Mouse (Mus musculus): ENCODE results near the gene Emid1. TPM values are rescaled to one million over a fixed set of nuclear protein-coding genes. Genes with fewer than 3 reads are reported as not detected.

Emid1 gene
- total and polyA plus RNA-seq, 3 experiments = not detected

GRCm38 (mm10) chr11:5135914-5136313 lies 16.1 kb downstream of the Emid1 start:
- no peak overlapping the region for H3K9ac ChIP-seq (ENCODE audit: insufficient read depth, low read depth)
- H3K36me3 ChIP-seq (replicated peaks in 1 of 2; ENCODE audit: control insufficient read depth in 1 of 2, insufficient read depth in 1 of 2, low read length in 1 of 2) = no peaks in the 10 kb centered on the region
- H3K4me3 ChIP-seq (replicated peaks in 1 of 3; ENCODE audit: low read depth in 2 of 3, low read length in 2 of 3, poor library complexity in 1 of 3) = no peak overlapping the region
- no peaks in the 10 kb centered on the region for H3K4me1 ChIP-seq (ENCODE audit: control insufficient read depth in 1 of 2, insufficient read depth in 2 of 2)
- TF ChIP-seq USF1 (IDR thresholded peaks at IDR 0.05; ENCODE audit: low read depth, low read length) (no peak), CHD2 (IDR thresholded peaks at IDR 0.05; ENCODE audit: low read length) (no peak), MEF2A (IDR thresholded peaks at IDR 0.05; ENCODE audit: borderline replicate concordance, low read depth, low read length) (no peak), RCOR1 (conservative IDR thresholded peaks at IDR 0.05; ENCODE audit: low read depth, low read length) (no peak), JUND (conservative IDR thresholded peaks at IDR 0.05; ENCODE audit: low read depth, low read length) (no peak), KAT2A (IDR thresholded peaks at IDR 0.05; ENCODE audit: insufficient replicate concordance, low read length) (no peak), NRF1 (IDR thresholded peaks at IDR 0.05; ENCODE audit: low read depth, low read length) (no peak), RAD21 (IDR thresholded peaks at IDR 0.05; ENCODE audit: low read depth, low read length) (no peak), GABPA (IDR thresholded peaks at IDR 0.05; ENCODE audit: insufficient replicate concordance, low read depth, low read length) (no peak), EP300 (IDR thresholded peaks at IDR 0.05; ENCODE audit: low read length) (no peak), NELFE (IDR thresholded peaks at IDR 0.05; ENCODE audit: low read depth, low read length) (no peak), BHLHE40 (IDR thresholded peaks at IDR 0.05; ENCODE audit: low read depth, low read length) (no peak), CTCF (conservative IDR thresholded peaks at IDR 0.05 in 1 of 2, IDR thresholded peaks at IDR 0.05 in 1 of 2; ENCODE audit: low read depth in 2 of 2, low read length in 2 of 2) (no peak), IRF4 (IDR thresholded peaks at IDR 0.05; ENCODE audit: low read depth, low read length) (no peak), TCF12 (IDR thresholded peaks at IDR 0.05; ENCODE audit: low read depth, low read length) (no peak), SMC3 (IDR thresholded peaks at IDR 0.05; ENCODE audit: low read depth, low read length) (no peak), ZNF384 (IDR thresholded peaks at IDR 0.05; ENCODE audit: low read depth, low read length) (no peak), CHD1 (IDR thresholded peaks at IDR 0.05; ENCODE audit: low read depth, low read length) (no peak)
- no peak overlapping the region for H3K27ac ChIP-seq (ENCODE audit: insufficient read depth, low read depth)
- H3K79me2 ChIP-seq (replicated peaks; ENCODE audit: control insufficient read depth, extremely low read depth, insufficient read depth, poor library complexity, severe bottlenecking) = no peaks in the 10 kb centered on the region
- H3K4me2 ChIP-seq (ENCODE audit: insufficient read depth, low read depth, poor library complexity, severe bottlenecking) = no peak overlapping the region
- no peaks in the 10 kb centered on the region for H3K9me3 ChIP-seq (replicated peaks; ENCODE audit: low read length)
- in situ Hi-C loops (cut with MboI; ENCODE audit: low pct_ligation_motif_present, low pct_unique_long_range_greater_than_20kb, low sequenced_read_pairs) (no loop called here), dilution Hi-C loops (cut with MboI; ENCODE audit: extremely low pct_ligation_motif_present, extremely low pct_unique_long_range_greater_than_20kb, low sequenced_read_pairs) (no loop called here)
- DNase-seq (ENCODE audit: extremely low read depth) = no peak
- peaks cover 40% of the 10 kb centered on the region for H3K27me3 ChIP-seq (replicated peaks)

- Histone ChIP-seq H3K27ac (ENCODE audit: insufficient read depth, low read depth) (no peak overlapping the region), H3K27me3 (replicated peaks) (peaks cover 44% of the 10 kb centered on the region), H3K4me1 (ENCODE audit: control insufficient read depth in 1 of 2, insufficient read depth in 2 of 2) (peaks cover 3 to 10% of the 10 kb centered on the region in 2 experiments), H3K36me3 (replicated peaks in 1 of 2; ENCODE audit: control insufficient read depth in 1 of 2, insufficient read depth in 1 of 2, low read length in 1 of 2) (no peaks in the 10 kb centered on the region), H3K9ac (ENCODE audit: insufficient read depth, low read depth) (no peak overlapping the region), H3K4me2 (ENCODE audit: insufficient read depth, low read depth, poor library complexity, severe bottlenecking) (no peak overlapping the region), H3K9me3 (replicated peaks; ENCODE audit: low read length) (no peaks in the 10 kb centered on the region), H3K79me2 (replicated peaks; ENCODE audit: control insufficient read depth, extremely low read depth, insufficient read depth, poor library complexity, severe bottlenecking) (no peaks in the 10 kb centered on the region), H3K4me3 (replicated peaks in 1 of 3; ENCODE audit: low read depth in 2 of 3, low read length in 2 of 3, poor library complexity in 1 of 3) (no peak overlapping the region)
- dilution Hi-C loops (cut with MboI; ENCODE audit: extremely low pct_ligation_motif_present, extremely low pct_unique_long_range_greater_than_20kb, low sequenced_read_pairs) = no loop called here
- DNase-seq (ENCODE audit: extremely low read depth) = no peak
- TF ChIP-seq JUN (IDR thresholded peaks at IDR 0.05; ENCODE audit: insufficient read depth, low read depth, low read length) = no peak
- TF ChIP-seq RAD21 (IDR thresholded peaks at IDR 0.05; ENCODE audit: low read depth, low read length) = no peak
- TF ChIP-seq ELF1 (IDR thresholded peaks at IDR 0.05; ENCODE audit: low read depth, low read length) = no peak
- TF ChIP-seq MEF2A (IDR thresholded peaks at IDR 0.05; ENCODE audit: borderline replicate concordance, low read depth, low read length) = no peak
- TF ChIP-seq KAT2A (IDR thresholded peaks at IDR 0.05; ENCODE audit: insufficient replicate concordance, low read length) = no peak
- in situ Hi-C loops (cut with MboI; ENCODE audit: low pct_ligation_motif_present, low pct_unique_long_range_greater_than_20kb, low sequenced_read_pairs) = no loop called here
Observed at GRCm38 (mm10) chr11:5132751-5133150, 19.3 kb downstream of the Emid1 start.
